Mouse (Mus musculus) kidney, postnatal 25 days (tissue): ENCODE measurements around the gene Trio.

ENCODE experiments used
- DNase-seq, 2 experiments: peaks; one replicate each; pipeline ENCODE4 v3.0.0; 2021; ENCODE audit warnings: mixed read lengths in 2 of 2

Gene Trio

DNA sequence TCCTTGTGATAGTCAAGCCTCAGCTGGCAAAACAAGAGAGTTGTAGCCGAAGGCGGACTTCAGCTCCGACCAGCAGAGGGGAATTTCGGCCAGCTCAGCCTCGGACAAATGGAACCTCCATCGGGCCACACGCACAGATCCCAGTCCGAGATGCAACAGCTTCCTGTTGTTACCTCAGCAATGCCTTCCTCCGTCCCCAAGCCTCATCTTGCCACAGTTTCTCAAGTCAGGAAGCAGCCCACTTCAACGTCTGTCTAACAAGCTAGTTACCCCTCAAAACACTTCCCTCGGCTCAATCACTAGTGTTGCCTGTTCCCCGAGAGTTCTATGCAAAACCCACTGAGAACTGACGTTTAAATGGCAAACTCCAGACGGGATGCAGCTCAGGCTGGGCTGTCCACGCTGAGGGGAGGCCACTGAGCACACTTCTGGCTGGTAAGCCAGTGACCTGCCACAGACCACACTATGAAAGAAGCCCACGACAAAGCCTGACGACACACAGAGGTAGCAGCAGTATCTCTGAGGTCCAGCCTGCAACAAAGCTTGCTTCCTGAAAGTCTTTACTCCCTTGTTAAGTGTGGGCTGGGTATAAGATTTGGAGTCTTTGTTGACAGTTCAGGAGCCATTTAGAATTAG lies 34.5 kb downstream of the Trio start:
- DNase-seq, result no peak

DNA sequence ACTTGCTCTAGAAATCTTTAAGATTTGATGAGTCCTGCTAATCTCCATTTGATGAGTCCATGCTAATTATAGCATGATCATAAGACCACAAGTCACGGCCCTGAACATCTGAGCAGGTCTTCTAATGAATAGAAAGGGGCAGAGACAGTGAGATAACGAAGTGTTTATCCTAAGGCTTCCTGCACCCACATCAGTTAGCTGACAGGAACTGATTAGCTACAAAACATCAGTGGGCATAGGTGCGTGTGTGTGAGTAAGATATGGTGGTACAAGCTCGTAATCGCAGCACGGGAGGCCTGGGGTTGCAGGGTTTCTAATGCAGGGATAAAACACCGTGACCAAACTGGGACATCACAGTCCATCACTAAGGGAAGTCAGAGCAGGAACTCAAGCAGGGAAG lies 37.7 kb downstream of the Trio start:
- DNase-seq, result no peak

DNA sequence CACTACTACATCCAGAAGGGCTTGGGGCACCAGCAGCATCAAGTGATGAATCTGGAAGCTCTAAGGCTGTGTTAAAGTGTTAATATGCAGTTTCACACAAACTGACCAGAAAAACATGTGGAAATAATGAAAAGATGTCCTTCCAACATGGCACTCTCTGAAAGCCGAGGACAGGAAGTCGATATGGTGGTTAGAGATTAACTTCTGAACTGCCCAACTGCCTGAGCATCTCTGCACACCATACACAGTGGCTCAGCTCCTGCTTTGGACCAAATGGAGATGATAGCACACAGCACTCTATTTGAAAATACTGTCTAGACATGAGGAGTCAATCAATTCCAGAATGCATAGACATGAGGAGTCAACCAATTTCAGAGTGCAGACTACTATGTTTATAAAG lies 40.8 kb downstream of the Trio start:
- no peak for DNase-seq

DNA sequence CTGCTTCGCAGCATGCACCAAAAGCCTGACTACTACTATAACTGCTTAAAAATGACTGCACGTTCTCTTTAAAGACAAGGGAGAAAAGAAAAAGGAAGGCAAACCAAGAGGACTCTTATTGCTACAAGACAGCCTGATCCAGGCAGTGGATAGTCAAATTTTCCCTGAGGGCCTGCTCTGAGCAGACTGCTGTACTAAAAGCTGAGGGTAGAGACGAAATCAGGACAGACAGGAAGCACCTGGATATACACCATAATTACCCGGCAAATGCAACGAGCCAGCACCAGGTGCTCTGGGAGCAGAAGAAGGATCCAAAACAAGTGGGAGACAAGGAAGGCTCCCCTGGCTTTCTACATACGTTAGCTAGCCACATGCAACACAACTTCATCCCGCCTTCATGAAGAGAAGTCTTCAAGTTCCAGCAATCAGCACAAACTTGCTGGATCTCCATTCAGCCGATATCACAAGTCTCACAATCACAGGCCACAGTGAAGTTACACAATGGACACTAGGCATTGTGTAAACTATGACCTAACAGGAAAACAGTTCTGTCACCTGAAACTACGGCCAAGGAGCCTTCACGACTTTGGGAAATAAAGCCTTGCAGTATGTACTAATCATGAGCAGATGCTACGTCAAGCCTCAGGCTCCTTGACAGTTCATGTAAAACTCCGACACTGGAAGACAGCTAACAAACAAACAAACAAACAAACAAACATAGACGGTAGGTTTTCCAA lies 43.7 kb downstream of the Trio start:
- no peak for DNase-seq

DNA sequence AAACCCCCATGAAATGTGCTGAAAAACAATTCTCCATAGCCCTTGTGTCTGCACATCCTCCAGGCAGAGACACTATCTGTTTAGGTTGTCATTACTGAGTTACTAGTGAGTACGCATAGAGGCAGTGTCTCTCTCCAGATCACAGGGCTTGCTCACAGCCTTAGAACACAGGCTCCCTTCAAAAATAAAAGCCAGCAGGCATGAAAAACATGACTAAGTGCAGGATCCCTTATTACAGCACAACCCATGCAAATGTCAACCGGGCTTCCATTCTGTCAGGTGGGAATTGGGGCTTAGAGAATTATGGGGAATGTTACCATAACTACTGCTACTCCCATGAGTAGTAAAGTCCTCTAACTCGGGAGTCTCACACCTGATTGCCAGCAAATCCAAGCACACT lies 44.4 kb downstream of the Trio start:
- no peak for DNase-seq

DNA sequence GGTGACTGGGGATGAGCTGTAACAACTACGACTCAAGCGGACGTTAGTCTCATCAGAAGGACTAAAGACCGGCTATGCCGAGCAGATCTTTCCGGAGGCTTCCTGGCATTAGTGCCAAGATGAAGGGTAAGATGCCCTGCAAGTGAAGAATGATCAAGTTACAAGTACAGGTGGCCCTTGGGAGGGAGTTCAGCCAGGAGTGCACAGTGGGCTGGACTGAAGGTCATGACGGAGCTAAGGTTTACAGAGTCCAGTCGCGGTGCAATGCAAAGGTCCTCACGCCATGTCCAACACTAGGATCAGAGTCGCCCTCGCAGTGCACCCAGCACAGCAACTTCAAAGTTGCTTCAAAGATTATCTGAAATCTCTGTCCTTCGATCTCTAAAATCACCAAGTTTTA lies 45.2 kb downstream of the Trio start:
- peak; percentile 52 to 82 for DNase-seq

DNA sequence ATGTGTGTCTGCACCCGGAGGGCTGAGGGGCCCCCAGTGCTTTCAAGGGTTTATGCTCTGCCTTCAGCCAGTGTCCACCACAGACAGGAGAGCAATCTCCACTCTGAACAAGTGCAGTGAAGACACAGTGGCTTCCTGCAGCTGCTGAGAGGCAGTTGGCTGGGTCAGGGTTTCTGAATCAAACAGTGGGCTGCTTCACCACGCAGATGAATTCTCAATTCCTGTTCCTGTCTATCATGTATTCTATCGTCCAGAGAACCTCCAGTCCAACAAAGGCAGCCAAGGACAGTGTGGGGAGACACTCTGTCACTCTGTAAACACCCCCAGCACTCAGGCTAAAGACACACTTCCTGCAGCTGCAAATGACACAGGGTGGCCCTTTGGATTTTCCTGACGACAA lies 48.7 kb downstream of the Trio start:
- DNase-seq, result no peak

DNA sequence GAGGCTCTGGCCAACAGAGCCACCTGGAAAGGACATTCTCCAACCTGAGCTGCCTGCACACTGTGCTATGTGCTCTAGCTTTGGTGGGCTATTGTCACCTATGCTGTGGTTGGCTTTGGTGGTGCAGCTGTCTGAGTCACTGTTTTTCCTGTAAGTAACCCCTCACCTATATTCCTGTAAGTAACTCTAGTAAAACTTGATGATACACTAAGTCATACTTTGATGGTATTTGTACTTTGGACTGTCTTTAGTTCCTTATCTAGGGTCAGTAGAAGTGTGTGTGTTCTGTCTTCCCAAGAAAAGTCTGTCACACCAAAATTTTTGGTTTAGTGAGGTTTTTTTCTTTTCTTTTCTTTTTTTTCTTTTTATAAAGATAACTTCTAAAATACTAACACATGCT lies 49.3 kb downstream of the Trio start:
- no peak for DNase-seq

DNA sequence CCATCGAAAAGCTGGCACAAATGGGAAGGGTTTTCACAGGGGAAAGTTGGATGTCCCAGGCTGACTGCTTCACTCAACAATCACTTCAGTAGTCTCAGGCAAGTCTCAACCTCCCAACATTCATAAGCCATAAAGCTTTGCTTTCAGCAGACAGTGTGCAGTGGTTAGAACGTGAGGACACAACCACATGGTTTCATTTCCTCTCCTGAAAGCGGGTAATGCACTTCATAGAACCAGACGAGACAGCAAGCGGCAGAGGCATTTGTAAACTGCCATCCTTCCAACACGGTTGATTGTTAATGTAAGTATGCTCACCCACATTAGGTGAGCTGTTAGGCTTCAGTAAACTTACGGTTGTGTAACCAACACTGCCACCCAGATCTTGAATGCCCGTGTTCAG lies 51.0 kb downstream of the Trio start:
- DNase-seq, result no peak

DNA sequence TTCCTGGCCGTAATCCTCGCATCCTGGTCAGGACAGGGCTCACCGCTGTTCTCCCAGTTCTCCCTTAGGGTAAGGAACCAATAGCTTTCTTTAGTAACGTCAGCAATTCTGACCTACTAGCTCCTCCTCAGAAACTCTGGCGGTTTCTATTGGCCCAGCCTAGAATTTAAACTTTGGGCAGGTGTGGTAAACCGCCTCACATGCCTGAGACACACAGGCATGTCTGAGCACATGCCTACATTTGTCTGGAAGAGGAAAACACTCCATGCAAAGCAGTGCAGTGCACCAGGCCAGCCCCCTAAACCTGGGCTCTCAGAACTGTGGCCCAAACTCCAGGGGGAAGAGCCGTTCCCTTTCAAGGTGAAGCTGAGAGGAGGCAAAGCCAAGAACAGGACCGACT lies 57.5 kb downstream of the Trio start:
- DNase-seq, result no peak

DNA sequence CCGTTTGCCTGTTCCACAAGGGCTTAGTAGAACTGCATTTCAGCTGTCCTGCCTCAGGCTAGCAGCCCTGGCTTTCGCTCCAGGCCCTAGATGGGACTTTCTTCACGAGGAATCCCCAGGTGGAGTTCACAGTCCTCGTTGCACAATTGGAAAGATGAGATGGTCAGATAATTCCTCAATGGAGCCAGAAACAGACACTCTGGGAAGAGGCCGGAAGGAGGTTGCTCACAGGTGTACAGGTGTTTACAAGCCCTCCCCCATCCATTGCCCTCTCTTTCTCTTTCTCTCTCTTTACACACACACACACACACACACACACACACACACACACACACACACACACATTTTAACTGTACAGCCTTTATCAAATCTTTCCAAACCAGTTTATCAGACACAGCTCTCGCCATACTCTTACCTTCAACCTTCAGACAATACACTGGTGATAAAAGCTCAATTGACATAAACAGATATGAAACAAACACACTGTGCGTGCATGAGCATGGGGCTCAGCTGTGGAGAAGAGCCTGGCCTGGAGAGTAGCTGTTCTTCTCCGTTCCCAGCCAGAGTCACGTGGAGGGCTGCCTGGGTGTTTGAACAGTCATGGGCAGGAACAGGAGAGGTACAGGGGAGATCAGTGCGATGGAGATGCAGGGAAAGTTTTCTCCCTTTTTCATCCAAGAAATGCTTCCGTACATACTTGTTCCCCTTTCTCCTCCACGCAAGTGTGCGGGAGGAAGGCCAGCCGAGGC lies 58.3 kb downstream of the Trio start:
- no peak for DNase-seq

DNA sequence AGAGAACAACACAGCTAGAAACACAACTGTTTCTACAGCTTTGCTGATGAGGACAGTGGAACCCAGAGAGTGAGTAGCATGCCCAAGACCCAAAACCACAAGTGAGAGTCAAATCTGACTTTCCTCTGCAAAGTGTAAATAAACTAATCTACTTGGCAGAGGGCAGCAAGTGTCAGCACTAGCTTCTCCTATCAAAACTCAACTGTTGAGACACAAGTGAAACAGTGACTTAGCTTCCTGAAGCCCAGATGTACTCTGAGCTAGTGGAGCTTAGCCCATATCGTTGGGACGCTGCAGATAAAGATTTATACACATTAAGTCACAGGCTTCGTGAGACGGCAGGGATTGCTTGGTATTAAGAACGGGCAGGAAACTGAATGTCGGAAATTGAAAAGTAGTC lies 60.8 kb downstream of the Trio start:
- no peak for DNase-seq

DNA sequence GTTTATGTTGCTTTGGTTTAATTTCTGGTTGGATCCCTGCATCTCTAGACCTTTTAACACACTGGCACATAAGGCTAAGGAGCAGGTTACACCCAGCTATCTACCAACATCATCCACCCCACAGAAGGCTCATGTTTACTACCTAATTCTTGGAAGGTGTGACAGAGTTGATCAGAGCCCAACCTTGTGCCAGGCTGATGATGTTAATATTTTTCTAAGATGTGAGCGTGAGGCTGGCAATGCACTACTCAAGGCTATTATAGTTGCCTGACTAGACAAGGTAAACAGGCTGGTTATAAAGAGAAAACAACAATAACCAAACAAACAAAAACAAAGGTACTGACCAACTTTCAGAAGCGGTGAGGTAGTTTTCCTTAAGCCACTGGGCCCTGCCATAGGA lies 62.1 kb downstream of the Trio start:
- DNase-seq, result peak in 1 of 2 experiments; percentile 24

DNA sequence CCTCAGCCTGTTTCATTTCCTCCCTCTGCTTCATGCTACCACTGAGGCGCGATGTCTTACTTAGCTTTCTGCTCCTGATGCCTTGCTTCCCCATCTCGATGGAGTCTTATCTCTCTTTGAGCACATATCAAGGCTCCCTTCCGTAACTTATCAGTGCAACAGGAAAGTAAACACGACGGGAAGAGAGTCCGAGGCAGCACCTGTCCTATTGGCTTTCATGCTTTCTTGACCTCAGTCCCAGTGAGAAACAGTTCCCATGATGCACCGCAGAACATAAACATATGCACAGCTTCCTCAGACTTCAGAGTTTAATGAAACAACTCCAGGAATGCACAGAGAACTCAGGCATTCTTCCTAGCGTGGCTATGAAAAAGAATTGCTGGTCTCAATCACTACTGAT lies 65.0 kb downstream of the Trio start:
- DNase-seq, result no peak

DNA sequence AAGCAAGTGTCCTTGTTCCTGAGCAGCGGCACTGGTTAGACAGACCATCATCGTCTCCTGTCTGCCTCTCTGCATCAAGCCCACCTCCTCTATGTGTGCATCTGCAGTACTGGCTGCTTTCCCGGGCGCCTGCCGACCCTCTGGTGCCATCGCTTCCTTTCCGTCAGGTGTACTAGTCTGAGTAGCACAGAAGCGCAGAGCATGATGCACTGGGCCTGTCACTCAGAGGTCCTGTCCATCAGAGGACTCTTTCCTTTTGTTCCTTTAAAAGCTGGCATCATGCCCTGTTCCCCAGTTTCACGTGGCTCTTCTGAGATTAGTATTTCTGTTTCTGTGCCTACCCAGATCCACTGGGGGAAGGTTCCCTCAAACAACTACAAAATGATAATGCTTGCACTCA lies 67.8 kb downstream of the Trio start:
- DNase-seq, result peak in 1 of 2 experiments; percentile 30

DNA sequence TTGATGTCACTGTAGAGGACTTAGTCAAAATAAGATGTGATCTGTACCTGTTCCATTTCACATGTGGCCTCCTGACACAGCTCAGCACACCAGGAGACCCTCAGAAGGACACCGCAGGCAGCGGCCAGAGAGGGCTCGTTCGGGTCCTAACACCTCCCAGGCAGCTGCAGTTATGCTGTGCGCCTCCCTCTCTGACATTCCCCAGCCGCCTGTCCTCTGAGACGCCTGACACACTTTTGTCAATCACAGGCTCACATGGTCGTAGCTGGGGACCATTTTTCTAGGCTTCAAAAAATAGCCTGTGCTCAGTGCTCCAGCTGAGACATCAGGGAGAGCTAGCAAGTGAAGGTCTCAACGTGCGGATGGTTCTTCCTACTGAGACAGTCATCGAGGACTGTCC lies 70.0 kb downstream of the Trio start:
- peak in 1 of 2 experiments; percentile 17 for DNase-seq

DNA sequence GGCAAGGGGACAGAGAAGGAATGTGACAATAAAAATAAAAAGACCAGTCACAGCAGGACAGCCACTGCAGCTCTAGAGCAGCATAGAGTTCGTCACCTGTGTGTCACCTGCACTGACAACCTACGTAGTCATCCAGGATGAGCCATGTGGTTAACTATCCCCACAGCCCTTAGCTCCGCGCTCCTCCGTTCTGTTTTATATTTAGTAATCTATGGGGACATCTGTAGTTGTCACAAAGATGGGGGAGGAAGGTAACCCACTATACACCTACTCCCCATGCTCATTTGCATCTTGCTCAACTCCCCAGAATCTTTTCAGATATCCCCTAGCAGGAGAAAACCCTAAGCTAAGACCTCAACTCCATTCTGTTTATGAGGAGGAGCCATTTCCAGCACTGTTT lies 71.3 kb downstream of the Trio start:
- no peak for DNase-seq

DNA sequence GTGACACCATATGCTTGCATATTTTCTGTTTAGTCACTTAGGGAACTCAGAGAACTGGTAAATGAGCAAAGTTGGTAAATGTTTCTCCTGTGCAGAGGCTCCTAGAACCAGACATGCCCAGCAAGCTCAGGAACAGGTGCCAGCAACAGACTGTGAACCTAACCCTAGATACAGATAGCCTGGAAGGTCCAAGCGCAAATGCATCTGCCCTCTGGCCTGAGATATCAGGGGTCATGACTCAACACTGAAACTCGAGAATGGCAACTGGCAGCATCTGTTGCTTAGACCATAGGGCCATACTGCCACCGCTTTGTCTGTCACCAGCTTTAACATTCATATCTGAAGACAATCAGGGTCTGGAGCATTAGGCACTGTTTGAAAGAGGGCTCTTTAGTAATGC lies 72.1 kb downstream of the Trio start:
- DNase-seq, result peak in 1 of 2 experiments; percentile 29

DNA sequence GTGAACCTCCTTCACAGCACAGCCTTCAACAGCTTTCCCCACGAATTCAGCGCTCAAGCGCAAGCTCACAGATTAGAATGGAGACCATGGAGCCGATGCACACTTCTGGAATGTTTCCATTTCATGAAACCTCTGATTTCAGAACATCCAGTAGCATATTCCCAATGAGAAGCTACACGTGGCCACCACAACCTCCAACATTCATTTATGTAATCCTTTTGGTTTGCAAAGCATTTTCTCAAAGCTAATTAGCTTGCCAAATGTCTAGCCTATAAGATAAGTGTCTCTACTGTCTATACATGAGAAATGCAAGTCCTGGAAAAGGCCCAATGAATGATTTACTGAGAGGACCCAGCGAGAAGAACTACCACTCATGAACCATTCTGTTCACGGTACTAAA lies 74.5 kb downstream of the Trio start:
- DNase-seq, result peak in 1 of 2 experiments; percentile 13

DNA sequence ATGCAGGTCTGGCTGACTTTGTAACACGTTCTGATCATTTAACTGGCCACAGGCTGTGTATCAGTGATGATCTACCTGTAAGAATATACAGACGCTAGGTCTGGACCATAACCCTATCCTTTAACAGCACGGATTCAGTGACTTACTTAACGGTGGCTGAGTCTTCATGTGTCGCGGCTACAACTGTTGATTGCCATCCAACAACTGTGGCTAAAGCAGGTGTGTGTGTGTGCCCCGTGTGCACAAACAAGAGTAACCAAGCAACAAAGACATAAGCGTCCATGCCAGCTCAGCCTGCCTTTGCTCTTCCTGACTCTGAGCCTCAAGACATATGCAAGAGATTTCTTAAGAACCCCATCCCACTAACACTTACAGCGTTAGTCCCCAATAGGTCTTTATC lies 76.5 kb downstream of the Trio start:
- DNase-seq, result peak in 1 of 2 experiments; percentile 8

DNA sequence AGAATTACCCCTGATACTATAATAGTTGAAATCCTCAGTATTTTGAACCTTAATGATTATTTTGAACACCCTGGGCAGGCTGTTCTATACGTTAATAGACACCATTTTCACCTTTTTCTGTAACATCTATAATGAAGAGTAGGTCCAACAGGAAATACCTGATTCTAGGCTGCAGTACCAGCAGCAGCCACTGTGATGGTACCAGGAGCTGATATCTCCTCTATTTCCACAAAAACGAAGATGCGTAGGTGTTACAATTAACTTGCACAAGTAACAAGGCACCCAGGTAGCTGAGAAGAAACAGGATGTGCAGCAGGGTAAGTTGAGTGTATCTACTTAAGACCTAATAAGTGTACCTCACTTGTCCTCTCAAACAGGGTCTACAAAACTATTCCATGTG lies 77.8 kb downstream of the Trio start:
- DNase-seq, result peak in 1 of 2 experiments; percentile 32

DNA sequence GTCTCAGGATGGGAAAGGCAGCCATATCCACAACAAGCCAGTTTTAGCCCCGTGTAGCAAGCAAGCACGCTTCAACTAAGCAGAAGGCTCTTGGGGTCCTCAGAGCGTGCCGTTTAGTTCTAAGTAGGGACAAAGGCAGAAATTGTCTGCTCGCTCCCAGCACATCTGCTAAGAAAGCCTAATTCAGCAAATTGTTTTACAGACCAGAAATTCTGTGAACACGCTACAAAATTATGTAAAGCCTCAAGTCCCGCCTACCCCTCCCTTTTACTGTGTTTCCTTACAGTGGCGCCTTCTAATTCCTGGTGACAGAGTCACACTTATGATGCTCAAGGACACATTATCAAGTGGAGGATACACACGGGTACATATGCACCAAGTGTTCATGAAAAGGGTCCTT lies 80.1 kb downstream of the Trio start:
- DNase-seq, result peak in 1 of 2 experiments; percentile 11

DNA sequence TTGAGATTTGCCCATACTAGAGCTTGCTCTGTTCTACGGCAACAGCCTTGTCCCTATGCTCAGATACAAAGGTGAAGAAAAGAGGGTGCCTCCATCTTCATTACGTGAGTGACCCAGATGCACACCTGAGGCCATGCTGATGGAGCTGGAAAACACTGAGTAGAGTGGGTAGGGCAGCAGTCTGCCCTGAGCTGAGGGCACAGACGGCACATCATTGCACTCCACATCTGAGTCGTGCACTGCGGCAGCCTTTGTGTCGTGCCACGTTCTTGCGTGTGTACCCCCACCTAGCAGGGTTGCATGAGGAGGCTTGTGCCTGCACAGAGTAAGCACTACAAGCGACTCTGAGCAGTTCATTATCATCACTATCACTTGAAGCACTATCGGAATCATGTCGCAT lies 80.8 kb downstream of the Trio start:
- peak in 1 of 2 experiments; percentile 28 for DNase-seq
